7 mouse cellular contexts compared by ENCODE assay signal in the genomic region with DNA sequence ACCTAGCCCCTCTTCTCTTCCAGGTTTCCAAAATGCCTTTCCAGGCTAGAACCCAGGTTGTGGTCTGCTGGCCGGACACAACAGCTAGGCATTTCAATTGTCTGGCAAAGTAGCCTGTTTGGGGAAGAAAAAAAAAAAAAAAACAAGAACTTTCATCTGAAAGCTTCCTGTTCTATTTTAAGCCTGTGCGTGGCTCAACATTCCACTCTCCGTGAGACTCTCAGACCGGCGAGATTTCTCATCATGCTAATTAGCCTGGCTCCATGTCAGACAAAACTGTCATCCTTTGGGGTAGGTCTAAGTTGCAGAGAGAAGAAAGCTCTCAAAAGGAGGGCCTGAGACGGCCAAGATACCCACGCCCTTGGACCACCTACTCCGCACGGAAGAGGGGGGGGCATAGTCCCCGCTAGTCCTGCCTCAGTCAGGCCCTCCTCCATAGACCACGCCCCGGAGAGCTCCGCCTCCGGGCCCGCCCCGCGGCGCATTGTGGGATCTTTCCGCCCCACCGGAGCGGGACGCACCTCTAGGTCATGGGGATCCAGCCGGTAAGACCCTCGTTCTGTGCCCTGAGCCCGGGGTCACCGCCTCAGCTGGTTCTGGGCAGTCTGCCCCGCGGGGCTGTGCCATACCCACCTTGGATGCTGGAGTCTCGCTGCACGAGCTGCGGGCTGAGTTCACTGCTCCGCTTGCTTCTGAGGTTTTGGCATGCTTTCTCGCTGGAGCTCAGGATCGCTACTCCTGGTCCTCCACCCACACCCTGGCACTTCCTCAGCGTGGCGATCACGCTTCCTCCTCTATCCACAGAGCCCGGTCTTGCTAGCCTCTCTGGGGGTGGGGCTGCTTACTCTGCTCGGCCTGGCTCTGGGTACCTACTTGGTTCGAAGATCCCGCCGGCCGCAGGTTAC. TPM values are rescaled to one million over a fixed set of nuclear protein-coding genes. Genes with fewer than 3 reads are reported as not detected.
DNase-seq lines count a peak whose midpoint lies in the region; ATAC-seq lines count a peak whose summit lies in the region.

A gene (plus strand): TSS at position 51 of the 905 bp plus-strand sequence.

- peaks cover 21% of the 10 kb centered on the region for H3K4me1 ChIP-seq in embryonic facial prominence, embryonic 10.5 days
- peaks cover 6% of the 10 kb centered on the region for H3K4me1 ChIP-seq in intestine, embryonic 16.5 days (ENCODE audit: control insufficient read depth, insufficient read depth, low read length)
- peaks cover 18% of the 10 kb centered on the region for H3K4me1 ChIP-seq in midbrain, embryonic 10.5 days

- H3K4me2 ChIP-seq in intestine, embryonic 16.5 days (ENCODE audit: low read depth, low read length): peak within 1 kb of the TSS; percentile 83

- intact Hi-C loops in left cerebral cortex, postnatal 36 days (cut with DNase I): no loop called here

- H3K36me3 ChIP-seq in embryonic facial prominence, embryonic 10.5 days (replicated peaks): peaks cover 34% of the 10 kb centered on the region
- H3K36me3 ChIP-seq in intestine, embryonic 16.5 days (ENCODE audit: control insufficient read depth, insufficient read depth, low read length): peaks cover 5% of the 10 kb centered on the region; the same call in 1 of the 2 replicates
- peaks cover 33% of the 10 kb centered on the region for H3K36me3 ChIP-seq in midbrain, embryonic 10.5 days

- no peaks in the 10 kb centered on the region for H3K9me3 ChIP-seq in embryonic facial prominence, embryonic 10.5 days
- H3K9me3 ChIP-seq in intestine, embryonic 16.5 days (ENCODE audit: control insufficient read depth, low read length): no peaks in the 10 kb centered on the region
- H3K9me3 ChIP-seq in midbrain, embryonic 10.5 days (replicated peaks): no peaks in the 10 kb centered on the region

- no peaks in the 10 kb centered on the region for H3K27me3 ChIP-seq in embryonic facial prominence, embryonic 10.5 days (replicated peaks; ENCODE audit: low read depth, poor library complexity, severe bottlenecking)
- H3K27me3 ChIP-seq in intestine, embryonic 16.5 days (replicated peaks; ENCODE audit: control insufficient read depth, insufficient read depth, low read length): no peaks in the 10 kb centered on the region
- H3K27me3 ChIP-seq in midbrain, embryonic 10.5 days (ENCODE audit: low read depth, poor library complexity, severe bottlenecking): peaks cover 7% of the 10 kb centered on the region; the same call in 1 of the 2 replicates

- H3K9ac ChIP-seq in intestine, embryonic 16.5 days (ENCODE audit: low read depth, low read length): peak within 1 kb of the TSS; percentile 79

- peak within 1 kb of the TSS; percentile 73 for H3K4me3 ChIP-seq in embryonic facial prominence, embryonic 10.5 days
- peak within 1 kb of the TSS; percentile 78 for H3K4me3 ChIP-seq in intestine, embryonic 16.5 days (ENCODE audit: low read length)
- H3K4me3 ChIP-seq in midbrain, embryonic 10.5 days: peak within 1 kb of the TSS; percentile 75

- peak; percentile 99 for ATAC-seq in intestine, embryonic 16.5 days

- 2% methylated on average over 43 of the region's 43 CpGs for WGBS in embryonic facial prominence, embryonic 10.5 days
- under 1% methylated on average over 43 of the region's 43 CpGs for WGBS in intestine, embryonic 16.5 days
- WGBS in midbrain, embryonic 10.5 days: 2% methylated on average over 43 of the region's 43 CpGs

- DNase-seq in adrenal gland, adult 8-10 months: peak; percentile 65
- DNase-seq in embryonic facial prominence, embryonic 10.5 days (ENCODE audit: low spot score): peak; percentile 92
- DNase-seq in gastrocnemius, postnatal 4 days (ENCODE audit: low spot score in 2 of 2): peak; percentile 57 to 75
- DNase-seq in left cerebral cortex, postnatal 36 days (ENCODE audit: low spot score in 2 of 2): peak; percentile 62 to 71
- peak; percentile 86 for DNase-seq in midbrain, embryonic 10.5 days (ENCODE audit: low spot score)
- DNase-seq in skeletal muscle tissue, adult 2 months (ENCODE audit: low read depth, low spot score): peak; percentile 51

- H3K27ac ChIP-seq in embryonic facial prominence, embryonic 10.5 days (replicated peaks): peak within 1 kb of the TSS; percentile 84
- H3K27ac ChIP-seq in intestine, embryonic 16.5 days (ENCODE audit: low read length): peak within 1 kb of the TSS; percentile 64
- H3K27ac ChIP-seq in midbrain, embryonic 10.5 days (replicated peaks): peak within 1 kb of the TSS; percentile 85

RNA-seq across cellular contexts. Expression of the gene that starts here (rescaled TPM):
- 10 to 100 TPM; 34.8 to 55.8 (median 42.2) TPM for total RNA-seq in adrenal gland, adult 8-10 months (2022)
- 37.0 and 37.3 TPM in 2 replicates for polyA plus RNA-seq in embryonic facial prominence, embryonic 10.5 days (2016; fragmentation: Nextera tagmentation; extraction: Ambion mirVana)
- 10 to 100 TPM; 75.7 to 88.5 TPM for total RNA-seq in gastrocnemius, postnatal 4 days (2021)
- 32.3 and 38.6 TPM in 2 replicates for polyA plus RNA-seq in intestine, embryonic 16.5 days (2015; fragmentation: Nextera tagmentation; extraction: Ambion mirVana)
- 10 to 100 TPM; 18.9 to 19.9 TPM for total RNA-seq in left cerebral cortex, postnatal 36 days (2021)
- polyA plus RNA-seq in midbrain, embryonic 10.5 days (2016; fragmentation: Nextera tagmentation; extraction: Ambion mirVana): 24.5 and 27.9 TPM in 2 replicates

Comparison
In these comparisons a context has a peak if more than half of its experiments do, and no peak if none do; other contexts are left out.
1. Peak in every context shown above with its lines: DNase-seq, ATAC-seq, H3K4me3 ChIP-seq and H3K27ac ChIP-seq.